ENCODE assay signal across 8 mouse cellular contexts in genomic region chr8:124573552-124574340, GRCm38 (mm10). TPM values are rescaled to one million over a fixed set of nuclear protein-coding genes. Genes with fewer than 3 reads are reported as not detected.
A peak's percentile ranks its signal among the peaks of the same experiment; 100 is the strongest.
DNase-seq lines count a peak whose midpoint lies in the region; ATAC-seq lines count a peak whose summit lies in the region.

No protein-coding gene starts in this region.

- 61% methylated on average over 15 of the region's 15 CpGs for whole genome bisulfite sequencing in hindbrain, embryonic 15.5 days

- DNase-seq in Muller cell, postnatal 12 days (ENCODE audit: inconsistent ontology term), result peak; percentile 75
- DNase-seq in cerebellum, adult 11 months, result peak; percentile 88
- DNase-seq in frontal cortex, postnatal 14 days (ENCODE audit: low spot score in 2 of 2), result peak; percentile 72 to 90
- peak; percentile 85 to 87 for DNase-seq in layer of hippocampus, postnatal 36 days
- peak; percentile 93 for DNase-seq in lung, postnatal 36 days
- DNase-seq in right cerebral cortex, postnatal 25 days, result peak; percentile 83
- peak; percentile 80 to 87 for DNase-seq in urinary bladder, postnatal 36 days (ENCODE audit: low spot score in 2 of 2)

- H3K27me3 ChIP-seq in hindbrain, embryonic 15.5 days, result no peaks in the 10 kb centered on the region

- peaks cover 5% of the 10 kb centered on the region; the same call in 1 of the 2 replicates for H3K4me1 ChIP-seq in hindbrain, embryonic 15.5 days (replicated peaks)

- no peak overlapping the region for H3K9ac ChIP-seq in hindbrain, embryonic 15.5 days

- H3K4me3 ChIP-seq in hindbrain, embryonic 15.5 days, result no peak overlapping the region

- no peaks in the 10 kb centered on the region for H3K9me3 ChIP-seq in hindbrain, embryonic 15.5 days

- H3K36me3 ChIP-seq in hindbrain, embryonic 15.5 days, result no peaks in the 10 kb centered on the region

- ATAC-seq in hindbrain, embryonic 15.5 days (ENCODE audit: low FRiP score, low read depth), result 0 out of 2 replicates have a peak, but pooled peaks have one; percentile 44

- H3K4me2 ChIP-seq in hindbrain, embryonic 15.5 days, result no peak overlapping the region

- H3K27ac ChIP-seq in hindbrain, embryonic 15.5 days (replicated peaks), result 0 out of 2 replicates have a peak overlapping the region, but pooled peaks have one; percentile 18

RNA-seq across cellular contexts. Expression of gene Capn9, which starts 2.2 kb away (rescaled TPM):
- 0.07 and 0.26 TPM in 2 replicates for polyA plus RNA-seq in hindbrain, embryonic 15.5 days (2015; fragmentation: Nextera tagmentation; extraction: Ambion mirVana)
- total RNA-seq in layer of hippocampus, postnatal 36 days (2021), result under 1 TPM; 0.15 to 0.20 TPM

RNA-seq across cellular contexts. Expression of gene Agt, which starts 4.2 kb away (rescaled TPM):
- polyA plus RNA-seq in hindbrain, embryonic 15.5 days (2015; fragmentation: Nextera tagmentation; extraction: Ambion mirVana), result 1.0 TPM in 2 replicates
- total RNA-seq in layer of hippocampus, postnatal 36 days (2021), result 10 to 100 TPM; 29.9 to 30.8 TPM

RNA-seq across cellular contexts. Expression of gene Cog2, which starts 53.2 kb away (rescaled TPM):
- 31.5 and 32.4 TPM in 2 replicates for polyA plus RNA-seq in hindbrain, embryonic 15.5 days (2015; fragmentation: Nextera tagmentation; extraction: Ambion mirVana)
- total RNA-seq in layer of hippocampus, postnatal 36 days (2021), result 10 to 100 TPM; 37.8 to 43.2 TPM
